Mouse (Mus musculus) testis, adult 2 months (tissue): Measurements from ENCODE around the gene Prkar1a.

Experiments
- CTCF ChIP-seq: fragments of 200-500 bp; IDR thresholded peaks from 2 replicates; pipeline ENCODE4 v1.5.1; 2012; ENCODE audit warnings: low read depth, mild to moderate bottlenecking, inconsistent platforms, low read length, moderate library complexity; ENCODE audit not compliant: control insufficient read depth, insufficient read depth, insufficient replicate concordance
- POLR2A ChIP-seq: fragments of 200-500 bp; IDR thresholded peaks from 2 replicates; pipeline ENCODE4 v1.6.1; 2012; ENCODE audit warnings: low read depth, mild to moderate bottlenecking, inconsistent platforms, low read length, moderate library complexity; ENCODE audit not compliant: control insufficient read depth

DNA sequence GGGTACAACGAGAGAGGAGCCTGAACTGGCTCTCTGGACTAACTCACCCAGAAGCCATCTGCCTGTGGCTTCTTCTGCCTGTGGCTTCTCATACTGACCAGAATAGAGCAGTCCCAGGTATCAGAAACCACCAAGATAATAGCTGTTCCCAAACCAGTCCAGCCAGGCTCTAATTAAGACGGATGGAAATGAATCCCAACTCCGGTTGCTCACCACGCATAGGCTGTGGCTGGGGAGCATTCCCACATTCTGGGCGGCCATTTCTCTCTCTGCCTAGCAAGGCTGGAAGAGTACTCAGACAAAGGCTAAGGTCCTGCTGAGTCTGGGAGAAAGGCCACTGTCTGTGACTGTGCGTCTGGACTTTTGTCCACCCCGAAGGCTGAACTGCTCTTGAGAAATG, 67.8 kb downstream of the Prkar1a start:
- TF ChIP-seq POLR2A (no peak), CTCF (no peak)
